In genomic region chr2:71449604-71450003, GRCm38 (mm10) we compare ENCODE assay signal across 16 mouse cellular contexts. TPM values are rescaled to one million over a fixed set of nuclear protein-coding genes. Genes with fewer than 3 reads are reported as not detected.
DNase-seq lines count a peak whose midpoint lies in the region; ATAC-seq and TF ChIP-seq lines count a peak whose summit lies in the region.
"Had no signal": no experiment of that assay in that cellular context is flagged by ENCODE, and none has a peak within 500 bp of the region (broad histone marks: within the 10 kb centered on the region; RNA-seq: fewer than 3 reads in every experiment).

No protein-coding gene starts in this region.

- no peaks in the 10 kb centered on the region for H3K9me3 ChIP-seq in liver, embryonic 14.5 days (ENCODE audit: control insufficient read depth, low read length)
- H3K9me3 ChIP-seq in heart, embryonic 10.5 days = no peaks in the 10 kb centered on the region
- H3K9me3 ChIP-seq: G1E; intestine, embryonic 15.5 days; limb, embryonic 12.5 days had no signal

- H3K27ac ChIP-seq in thymus, adult 2 months (ENCODE audit: control insufficient read depth, insufficient read depth, low read length) = no peak overlapping the region
- no peak overlapping the region for H3K27ac ChIP-seq in liver, embryonic 14.5 days
- H3K27ac ChIP-seq in cerebellum, adult 2 months (ENCODE audit: insufficient read depth, low read length) = no peak overlapping the region
- no peak overlapping the region for H3K27ac ChIP-seq in heart, embryonic 10.5 days
- H3K27ac ChIP-seq: heart, adult 2 months; intestine, embryonic 15.5 days; limb, embryonic 12.5 days had no signal

- 28% methylated on average over 2 of the region's 2 CpGs for WGBS in thymus, adult 2 months
- 19% methylated on average over 2 of the region's 2 CpGs for WGBS in liver, embryonic 14.5 days (ENCODE audit: insufficient replicate concordance)
- WGBS in cerebellum, adult 2 months = 16% methylated on average over 2 of the region's 2 CpGs
- WGBS in heart, embryonic 10.5 days = 6% methylated on average over 2 of the region's 2 CpGs

- no peak for TF ChIP-seq POLR2A in thymus, adult 2 months (IDR thresholded peaks at IDR 0.05; ENCODE audit: control insufficient read depth, extremely low read depth, insufficient read depth, low read length, poor library complexity)
- no peak for TF ChIP-seq POLR2A in cerebellum, adult 2 months (IDR thresholded peaks at IDR 0.05; ENCODE audit: borderline replicate concordance, insufficient read depth, low read length)

- no peak for TF ChIP-seq CTCF in thymus, adult 2 months (IDR thresholded peaks at IDR 0.05; ENCODE audit: borderline replicate concordance, control insufficient read depth, extremely low read depth, insufficient read depth, low read length, poor library complexity)
- TF ChIP-seq CTCF in liver, embryonic 14.5 days (IDR thresholded peaks at IDR 0.05; ENCODE audit: low read depth) = peak; percentile 47
- no peak for TF ChIP-seq CTCF in cerebellum, adult 2 months (IDR thresholded peaks at IDR 0.05; ENCODE audit: borderline replicate concordance, insufficient read depth, low read depth, low read length)

- no peak for ATAC-seq in liver, embryonic 14.5 days (ENCODE audit: insufficient read depth)
- no peak for ATAC-seq in frontal cortex, adult (ENCODE audit: low TSS enrichment)
- ATAC-seq: intestine, embryonic 15.5 days had no signal

- H3K9ac ChIP-seq in liver, embryonic 14.5 days (replicated peaks) = no peak overlapping the region
- H3K9ac ChIP-seq: intestine, embryonic 15.5 days; limb, embryonic 12.5 days had no signal

- no peaks in the 10 kb centered on the region for H3K36me3 ChIP-seq in thymus, adult 2 months (ENCODE audit: control insufficient read depth, insufficient read depth, low read length)
- H3K36me3 ChIP-seq in liver, embryonic 14.5 days (replicated peaks; ENCODE audit: control insufficient read depth, insufficient read depth, low read depth) = no peaks in the 10 kb centered on the region
- H3K36me3 ChIP-seq in heart, embryonic 10.5 days = no peaks in the 10 kb centered on the region
- H3K36me3 ChIP-seq: G1E; intestine, embryonic 15.5 days; limb, embryonic 12.5 days had no signal

- no peak for TF ChIP-seq EP300 in liver, embryonic 14.5 days (IDR thresholded peaks at IDR 0.05; ENCODE audit: low read depth)

- DNase-seq in thymus, adult 2 months = peak; percentile 14
- no peak for DNase-seq in thymus, adult 18-20 months
- peak; percentile 62 for DNase-seq in ZHBTc4 (ENCODE audit: low read depth, low spot score)
- DNase-seq in liver, embryonic 14.5 days (ENCODE audit: low read depth in 3 of 3, low spot score in 3 of 3) = no peak
- no peak for DNase-seq in cerebellum, adult 2 months
- no peak for DNase-seq in heart, embryonic 10.5 days (ENCODE audit: low spot score)
- DNase-seq: heart, adult 2 months; heart, postnatal 36 days; kidney, postnatal 14 days; lung, postnatal 10 days; spleen, adult 18-20 months had no signal

- H3K4me3 ChIP-seq in thymus, adult 2 months (ENCODE audit: control insufficient read depth, insufficient read depth, low read length) = no peak overlapping the region
- no peak overlapping the region for H3K4me3 ChIP-seq in liver, embryonic 14.5 days (ENCODE audit: insufficient read depth in 1 of 2, low read depth in 2 of 2, low read length in 2 of 2)
- no peak overlapping the region for H3K4me3 ChIP-seq in cerebellum, adult 2 months (replicated peaks; ENCODE audit: insufficient read depth, low read depth, low read length)
- no peak overlapping the region for H3K4me3 ChIP-seq in heart, embryonic 10.5 days
- H3K4me3 ChIP-seq: heart, adult 2 months; intestine, embryonic 15.5 days; limb, embryonic 12.5 days had no signal

- no peaks in the 10 kb centered on the region; the same call in 1 of the 2 replicates for H3K27me3 ChIP-seq in thymus, adult 2 months (ENCODE audit: control insufficient read depth, insufficient read depth, low read length)
- H3K27me3 ChIP-seq in liver, embryonic 14.5 days (ENCODE audit: control insufficient read depth, insufficient read depth, low read length) = peaks cover 13% of the 10 kb centered on the region
- H3K27me3 ChIP-seq in cerebellum, adult 2 months (ENCODE audit: control insufficient read depth, insufficient read depth, low read length) = no peaks in the 10 kb centered on the region
- H3K27me3 ChIP-seq in heart, embryonic 10.5 days (ENCODE audit: insufficient read depth, poor library complexity, severe bottlenecking) = peaks cover 22% of the 10 kb centered on the region; the same call in 1 of the 2 replicates
- H3K27me3 ChIP-seq: intestine, embryonic 15.5 days had no signal

- H3K4me1 ChIP-seq in thymus, adult 2 months (replicated peaks; ENCODE audit: control insufficient read depth, insufficient read depth, low read length) = no peaks in the 10 kb centered on the region
- H3K4me1 ChIP-seq in liver, embryonic 14.5 days (replicated peaks; ENCODE audit: control insufficient read depth in 2 of 2, insufficient read depth in 2 of 2, low read length in 1 of 2) = peaks cover 13 to 16% of the 10 kb centered on the region in 2 experiments
- no peaks in the 10 kb centered on the region for H3K4me1 ChIP-seq in cerebellum, adult 2 months (ENCODE audit: control insufficient read depth, insufficient read depth, low read length)
- H3K4me1 ChIP-seq in heart, embryonic 10.5 days = peaks cover 6% of the 10 kb centered on the region; the same call in 1 of the 2 replicates
- H3K4me1 ChIP-seq: intestine, embryonic 15.5 days had no signal

- H3K4me2 ChIP-seq in liver, embryonic 14.5 days (ENCODE audit: low read depth) = no peak overlapping the region
- H3K4me2 ChIP-seq: intestine, embryonic 15.5 days; limb, embryonic 12.5 days; midbrain, embryonic 11.5 days had no signal

RNA-seq across cellular contexts. Expression of gene Metap1d, which starts 3.5 kb away (rescaled TPM):
- 19.6 and 25.5 TPM in 2 replicates for polyA plus RNA-seq in thymus, adult 2 months (2012; rRNA removed)
- polyA plus RNA-seq in liver, embryonic 14.5 days (2012; rRNA removed) = 20.8 and 29.9 TPM in 2 replicates
- 22.2 TPM in 2 replicates for polyA plus RNA-seq in liver, embryonic 14.5 days (2014; fragmentation: Nextera tagmentation; extraction: Ambion mirVana)
- polyA plus RNA-seq in cerebellum, adult 2 months (2012; rRNA removed) = 56.1 and 58.4 TPM in 2 replicates
- polyA plus RNA-seq in heart, embryonic 10.5 days (2016; fragmentation: Nextera tagmentation; extraction: Ambion mirVana) = 29.0 and 31.6 TPM in 2 replicates

Comparison
In these comparisons a context has a peak if more than half of its experiments do, and no peak if none do; other contexts are left out.
1. DNase-seq: peak in thymus, adult 2 months (single experiment) and ZHBTc4 (single experiment); none in thymus, adult 18-20 months (0 of 2), liver, embryonic 14.5 days (0 of 3), cerebellum, adult 2 months (0 of 2) and heart, embryonic 10.5 days (single experiment).